Mouse (Mus musculus) C2C12 (cell line): Measurements from ENCODE around the gene Adig.

Experiments used
- CTCF ChIP-seq: IDR thresholded peaks from one replicate; pipeline ENCODE4 v1.5.1; 2011; ENCODE audit not compliant: control insufficient read depth, insufficient read depth, insufficient read length
- FOSL1 ChIP-seq: IDR thresholded peaks from one replicate; pipeline ENCODE4 v1.8.0; 2011; ENCODE audit warnings: mild to moderate bottlenecking, low read length; ENCODE audit not compliant: poor library complexity, insufficient read depth, severe bottlenecking
- MAX ChIP-seq: IDR thresholded peaks from one replicate; pipeline ENCODE4 v1.6.1; 2011; ENCODE audit warnings: mild to moderate bottlenecking, control low read depth
- MYOD1 ChIP-seq: IDR thresholded peaks from one replicate; pipeline ENCODE4 v1.6.1; 2011; ENCODE audit warnings: low read depth; ENCODE audit not compliant: control insufficient read depth, insufficient read length
- USF1 ChIP-seq: IDR thresholded peaks from one replicate; pipeline ENCODE4 v1.6.1; 2011; ENCODE audit warnings: low read depth, mild to moderate bottlenecking, control low read depth, moderate library complexity

GRCm38 (mm10) chr2:158501836-158502812 is at the start of gene Adig:
- TF ChIP-seq CTCF (no peak), MYOD1 (no peak), USF1 (no peak), MAX (no peak), FOSL1 (no peak)
